Mouse (Mus musculus): ENCODE measurements around the gene Yju2.
"Not testable (repeated sequence)": the region's sequence is repeated elsewhere in the genome, so short reads cannot be mapped to it uniquely, and the experiment has no call there.

Yju2 gene

GRCm38 (mm10) chr17:55958918-55959728 lies at the start of gene Yju2:
TSS of gene Yju2 (plus strand) at chr17:55959099.
- DNase-seq (ENCODE audit: low read depth, low spot score), result peak; percentile 93

DNA sequence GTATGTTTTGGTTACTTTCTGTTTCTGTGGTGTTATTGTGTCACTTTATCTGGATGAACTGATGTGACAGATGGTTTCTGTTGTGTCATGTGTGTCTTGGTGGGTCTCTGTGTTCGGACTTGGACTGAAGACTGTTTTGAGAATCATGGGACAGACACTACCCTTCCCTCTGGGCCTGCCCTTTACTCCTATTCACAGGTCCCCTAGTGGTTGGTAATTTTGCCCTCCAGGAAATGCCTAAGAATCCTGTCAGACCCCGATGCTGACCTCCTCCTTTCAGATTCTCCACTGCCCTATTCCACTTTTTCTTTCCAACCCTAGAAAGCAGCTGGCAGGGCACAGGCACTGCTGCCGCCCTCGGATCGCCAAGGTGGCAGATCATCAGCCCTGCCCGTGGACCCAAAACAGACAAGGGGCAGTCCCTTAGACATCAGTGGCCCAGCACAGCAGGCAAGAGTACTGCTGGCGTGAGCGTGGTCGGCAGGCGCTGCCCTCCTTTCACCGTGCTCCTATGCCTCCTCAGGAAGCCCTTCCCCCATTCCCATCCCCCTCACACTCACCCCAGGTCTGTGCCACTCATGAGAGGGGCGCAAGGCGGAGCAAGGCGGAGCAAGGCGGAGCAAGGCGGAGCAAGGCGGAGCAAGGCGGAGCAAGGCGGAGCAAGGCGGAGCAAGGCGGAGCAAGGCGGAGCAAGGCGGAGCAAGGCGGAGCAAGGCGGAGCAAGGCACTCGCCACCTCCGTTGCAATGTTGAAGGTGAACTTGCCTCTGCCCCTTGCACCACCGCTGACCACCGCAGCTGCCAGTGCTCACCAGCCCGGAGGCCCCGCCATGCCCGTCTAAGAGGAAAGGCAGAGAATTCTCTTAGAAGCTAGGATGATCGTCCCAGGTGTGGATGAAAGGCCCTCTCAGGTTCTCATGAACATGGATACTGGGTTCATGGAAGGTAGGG lies 27.1 kb upstream of the Yju2 start:
- DNase-seq (ENCODE audit: low read depth, low spot score), result no peak

DNA sequence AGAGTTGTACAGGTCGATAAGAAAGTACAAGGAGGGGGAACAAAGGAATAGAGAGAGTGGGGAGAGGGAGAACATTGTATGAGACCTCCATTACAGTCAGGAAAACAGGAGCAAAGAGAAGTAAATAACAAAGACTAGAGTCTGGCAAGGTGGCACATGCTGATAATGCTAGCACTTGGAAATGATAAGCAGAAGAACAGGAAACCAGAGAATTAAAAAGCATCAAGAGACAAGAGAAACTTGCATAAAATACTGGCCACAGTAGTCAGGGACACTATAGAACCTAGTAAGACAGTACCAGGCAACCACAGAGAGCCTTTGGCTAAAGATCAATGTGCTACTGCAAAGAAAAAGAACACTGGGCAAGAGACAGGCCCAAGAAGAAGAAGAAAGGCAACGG lies 26.3 kb upstream of the Yju2 start:
- DNase-seq (ENCODE audit: low read depth, low spot score), result no peak

DNA sequence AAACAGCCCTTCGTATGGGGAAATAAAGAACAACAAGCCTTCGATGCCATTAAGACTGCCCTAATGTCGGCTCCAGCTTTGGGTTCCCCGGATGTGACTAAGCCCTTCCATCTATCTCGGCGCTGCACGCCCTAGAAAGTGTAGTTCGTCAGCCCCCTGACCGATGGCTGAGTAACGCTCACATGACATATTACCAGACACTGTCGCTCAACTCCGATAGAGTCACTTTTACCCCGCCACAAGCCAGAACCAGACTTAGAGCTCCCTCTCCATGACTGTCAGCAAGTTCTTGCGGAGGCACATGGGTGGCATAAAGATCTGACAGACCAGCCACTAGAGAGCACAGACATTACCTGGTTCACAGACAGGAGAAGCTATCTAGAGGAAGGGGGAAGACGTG lies 25.7 kb upstream of the Yju2 start:
- no peak for DNase-seq (ENCODE audit: low read depth, low spot score)

- not testable (repeated sequence) for DNase-seq (ENCODE audit: low read depth, low spot score)
Observed at GRCm38 (mm10) chr17:55944387-55944865, 14.5 kb upstream of the Yju2 start.

GRCm38 (mm10) chr17:55944866-55945682 lies 13.8 kb upstream of the Yju2 start:
- DNase-seq (ENCODE audit: low read depth, low spot score), result peak; percentile 78

DNA sequence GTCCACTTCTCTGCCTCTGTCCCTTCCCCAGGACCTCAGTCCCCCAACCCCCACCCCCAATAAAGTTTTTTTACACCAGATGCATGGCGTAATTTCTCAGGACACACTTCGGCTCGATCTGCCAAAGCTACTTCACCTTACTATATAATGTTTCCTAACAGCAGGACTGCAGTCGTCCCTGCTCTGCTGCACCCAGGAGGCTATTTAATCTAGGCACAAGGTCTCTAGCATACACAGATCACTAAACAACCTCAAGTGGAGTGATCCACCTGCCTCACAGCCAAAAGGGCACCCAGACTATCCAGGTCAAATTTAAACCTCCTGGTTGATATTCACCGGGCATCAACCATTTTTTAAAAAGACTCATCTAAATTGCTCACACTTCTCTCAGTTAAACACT lies 13.2 kb upstream of the Yju2 start:
- DNase-seq (ENCODE audit: low read depth, low spot score), result no peak

DNA sequence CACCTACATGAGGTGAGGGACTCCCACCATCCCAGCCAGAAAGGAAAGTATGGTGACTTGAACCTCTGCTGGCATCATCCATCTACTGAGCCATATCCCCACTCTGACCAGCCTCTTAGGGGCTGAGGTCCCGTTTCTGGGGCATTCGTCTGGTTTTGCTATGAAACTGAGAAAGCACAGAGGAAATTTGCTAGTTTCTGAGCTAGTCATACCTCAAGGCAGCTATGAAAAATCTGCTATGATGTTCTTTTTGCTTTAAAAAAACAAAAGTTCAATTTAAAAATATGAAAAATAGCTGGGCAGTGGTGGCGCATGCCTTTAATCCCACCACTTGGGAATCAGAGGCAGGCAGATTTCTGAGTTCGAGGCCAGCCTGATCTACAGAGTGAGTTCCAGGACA lies 10.3 kb upstream of the Yju2 start:
- no peak for DNase-seq (ENCODE audit: low read depth, low spot score)

GRCm38 (mm10) chr17:55949400-55949799 lies 9.5 kb upstream of the Yju2 start, which contains the start of gene Zfp119b:
TSS of gene Zfp119b (minus strand) at chr17:55949500.
- DNase-seq (ENCODE audit: low read depth, low spot score), result no peak

- no peak for DNase-seq (ENCODE audit: low read depth, low spot score)
Observed at GRCm38 (mm10) chr17:55950601-55951000, 8.3 kb upstream of the Yju2 start.

- DNase-seq (ENCODE audit: low read depth, low spot score), result no peak
Observed at GRCm38 (mm10) chr17:55952041-55952440, 6.9 kb upstream of the Yju2 start.

DNA sequence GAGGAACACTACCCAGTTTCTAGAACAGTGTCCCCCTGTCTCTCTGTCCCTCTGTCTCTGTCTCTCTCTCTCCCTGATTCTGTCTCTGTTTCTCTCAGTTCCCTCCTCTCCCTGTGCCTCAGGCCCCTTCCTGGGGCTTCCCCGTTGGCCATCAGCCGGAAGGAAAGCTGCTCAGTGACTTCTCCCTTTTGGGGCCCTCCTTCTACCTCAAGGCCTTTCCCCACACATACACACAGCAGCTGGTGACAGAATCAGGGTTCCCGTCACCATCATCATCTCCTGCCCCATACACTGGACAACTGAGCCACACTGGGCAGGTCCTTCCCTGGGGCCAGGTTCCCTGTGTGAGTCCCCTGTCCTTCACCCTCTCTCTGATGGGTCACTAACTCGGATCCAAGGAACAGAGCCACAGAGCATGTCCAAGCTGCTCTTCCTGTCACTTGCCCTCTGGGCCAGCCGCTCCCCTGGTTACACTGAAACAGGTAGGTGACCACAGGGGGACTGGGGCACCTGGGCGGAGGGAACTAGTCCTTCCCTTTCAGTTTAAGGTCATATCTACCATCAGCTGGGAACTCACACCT lies 6.4 kb upstream of the Yju2 start, which contains the start of gene Ebi3:
Gene Ebi3 (plus strand): TSS at position 194 of the 581 bp plus-strand sequence.
- DNase-seq (ENCODE audit: low read depth, low spot score), result no peak

- no peak for DNase-seq (ENCODE audit: low read depth, low spot score)
Observed at GRCm38 (mm10) chr17:55953751-55954150, 5.1 kb upstream of the Yju2 start.

DNA sequence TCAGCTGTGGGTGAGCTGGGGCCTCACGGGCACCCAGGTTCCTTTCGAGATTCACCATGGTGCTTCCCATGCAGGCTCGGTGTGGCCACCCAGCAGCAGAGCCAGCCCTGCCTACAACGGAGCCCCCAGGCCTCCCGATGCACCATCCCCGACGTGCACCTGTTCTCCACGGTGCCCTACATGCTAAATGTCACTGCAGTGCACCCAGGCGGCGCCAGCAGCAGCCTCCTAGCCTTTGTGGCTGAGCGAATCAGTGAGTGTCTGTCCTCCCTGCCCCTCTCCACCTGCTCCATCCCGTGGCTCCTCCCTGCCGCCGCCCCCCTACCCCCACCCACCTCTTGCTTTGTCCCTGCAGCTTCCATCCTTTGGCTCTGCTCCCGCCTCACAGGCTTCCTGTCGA lies 4.7 kb upstream of the Yju2 start:
- no peak for DNase-seq (ENCODE audit: low read depth, low spot score)

- DNase-seq (ENCODE audit: low read depth, low spot score), result no peak
Observed at GRCm38 (mm10) chr17:55956129-55956528, 2.8 kb upstream of the Yju2 start.

- DNase-seq (ENCODE audit: low read depth, low spot score), result no peak
Observed at GRCm38 (mm10) chr17:55956591-55956990, 2.3 kb upstream of the Yju2 start.

DNA sequence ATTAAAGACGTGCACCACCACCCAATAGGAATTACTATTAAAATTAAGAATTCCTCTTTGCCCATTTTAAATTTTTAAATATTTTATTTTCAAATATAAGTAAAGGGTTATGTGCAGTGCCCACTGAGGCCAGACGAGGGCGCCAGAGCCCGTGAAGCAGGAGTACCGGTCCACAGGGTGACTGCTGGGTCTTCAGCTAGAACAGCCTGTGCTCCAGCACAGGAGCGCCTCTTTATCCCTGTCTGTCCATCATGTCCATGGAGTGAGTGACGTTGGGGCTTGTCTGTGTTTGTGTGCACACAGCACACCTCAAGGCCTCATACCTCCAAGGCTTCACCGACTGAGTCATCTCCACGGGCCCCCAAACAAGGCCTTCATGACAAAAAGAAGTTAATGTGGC lies 1.7 kb upstream of the Yju2 start:
- peak; percentile 53 for DNase-seq (ENCODE audit: low read depth, low spot score)

GRCm38 (mm10) chr17:55957726-55958583 lies 944 bp upstream of the Yju2 start:
- no peak for DNase-seq (ENCODE audit: low read depth, low spot score)

DNA sequence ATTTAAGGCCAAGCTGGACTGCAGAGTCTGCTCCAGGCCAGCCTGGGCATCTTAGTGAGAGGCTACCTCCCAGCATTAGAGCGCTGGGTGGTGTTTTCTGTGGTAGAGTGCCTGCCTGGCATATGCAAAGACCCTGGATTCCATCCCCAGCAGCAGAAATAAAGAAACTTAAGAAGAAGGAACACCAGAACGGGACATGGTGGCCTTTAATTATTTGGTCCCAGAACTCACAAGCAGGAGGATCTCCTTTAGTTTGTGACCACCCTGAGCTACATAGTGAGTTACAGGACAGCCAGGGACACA lies 364 bp upstream of the Yju2 start:
- no peak for DNase-seq (ENCODE audit: low read depth, low spot score)

Measured in skeletal muscle tissue, adult 2 months (tissue).